Mouse (Mus musculus): ENCODE measurements at regions not wholly inside any gene's neighbourhood (a gene's known extent, or its start where the extent isn't known, plus 50 kb on each side); places are given as distances from the start of the nearest gene placed in this dataset.
"Not testable (repeated sequence)": the region's sequence is repeated elsewhere in the genome, so short reads cannot be mapped to it uniquely, and the experiment has no call there.

DNA sequence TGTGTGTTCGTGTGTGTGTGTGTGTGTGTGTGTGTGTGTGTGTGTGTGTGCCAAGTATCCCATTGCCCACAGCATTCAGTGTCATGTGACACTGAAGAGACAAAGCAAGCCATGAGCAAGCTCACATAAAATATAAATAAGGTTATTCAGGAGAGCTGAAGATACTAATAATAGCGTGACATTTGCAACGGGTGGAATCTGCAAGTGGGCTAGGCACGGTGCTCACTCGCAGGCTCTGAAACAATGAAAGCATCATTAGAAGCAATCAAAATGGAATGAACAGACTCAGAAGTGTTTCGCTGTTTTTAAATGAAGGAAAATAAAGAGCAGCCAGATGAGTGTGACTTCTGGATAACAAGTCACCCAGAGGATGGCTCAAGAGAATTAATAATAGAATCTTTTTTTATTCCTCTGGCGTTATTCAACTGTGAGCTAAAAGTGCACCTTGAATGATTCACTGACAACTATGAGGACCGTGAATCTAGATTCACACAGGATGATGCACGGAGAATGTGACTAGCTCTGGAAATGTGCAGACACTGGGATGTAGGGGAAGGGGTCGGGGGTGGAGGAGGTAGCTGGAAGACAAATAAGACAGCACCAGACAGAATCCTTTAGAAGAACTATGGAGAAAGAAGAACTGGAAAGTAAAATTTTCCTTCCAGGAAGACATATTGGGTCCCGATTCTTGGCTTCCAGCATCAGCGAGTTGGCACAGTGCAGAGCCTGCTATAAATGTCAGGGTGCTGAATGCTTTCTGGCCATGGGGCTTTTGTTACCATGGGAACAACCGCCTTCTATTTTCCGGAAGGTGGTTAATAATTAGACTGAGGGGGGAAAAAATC is 55.3 kb downstream of the Actbl2 start:
- peak; percentile 25 to 61 for DNase-seq (ENCODE audit: inconsistent age in 2 of 2, low spot score in 1 of 2)

DNA sequence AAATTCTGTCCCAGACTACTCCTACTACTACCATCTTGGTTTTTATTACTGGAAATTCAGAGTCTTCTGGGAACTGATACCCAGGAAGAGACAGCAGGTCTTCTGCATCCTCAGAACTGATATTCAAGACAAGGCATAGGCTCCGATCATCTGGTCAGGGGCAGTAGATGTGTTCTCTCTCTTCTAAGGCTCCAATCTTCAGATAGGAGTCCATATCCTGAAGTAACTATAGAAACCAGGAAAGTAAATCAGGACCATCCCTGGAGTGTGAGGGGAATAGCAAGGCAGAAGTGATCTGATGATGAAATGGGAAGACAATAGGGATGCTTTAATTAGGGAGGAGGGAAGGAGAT is 55.9 kb downstream of the Actbl2 start:
- DNase-seq (ENCODE audit: inconsistent age in 2 of 2, low spot score in 1 of 2): no peak

DNA sequence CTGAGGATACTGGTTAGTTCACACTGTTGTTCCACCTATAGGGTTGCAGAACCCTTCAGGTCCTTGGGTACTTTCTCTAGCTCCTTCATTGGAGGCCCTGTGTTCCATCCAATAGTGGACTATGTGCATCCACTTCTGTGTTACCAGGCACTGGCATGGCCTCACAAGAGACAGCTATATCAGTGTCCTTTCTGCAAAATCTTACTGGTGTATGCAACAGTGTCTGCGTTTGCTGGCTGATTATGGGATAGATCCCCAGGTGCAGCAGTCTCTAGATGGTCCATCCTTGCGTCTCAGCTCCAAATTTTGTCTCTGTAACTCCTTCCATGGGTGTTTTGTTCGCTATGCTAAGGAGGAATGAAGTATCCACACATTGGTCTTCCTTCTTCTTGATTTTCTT is 58.7 kb downstream of the Actbl2 start:
- not testable (repeated sequence) for DNase-seq (ENCODE audit: inconsistent age in 2 of 2, low spot score in 1 of 2)

DNA sequence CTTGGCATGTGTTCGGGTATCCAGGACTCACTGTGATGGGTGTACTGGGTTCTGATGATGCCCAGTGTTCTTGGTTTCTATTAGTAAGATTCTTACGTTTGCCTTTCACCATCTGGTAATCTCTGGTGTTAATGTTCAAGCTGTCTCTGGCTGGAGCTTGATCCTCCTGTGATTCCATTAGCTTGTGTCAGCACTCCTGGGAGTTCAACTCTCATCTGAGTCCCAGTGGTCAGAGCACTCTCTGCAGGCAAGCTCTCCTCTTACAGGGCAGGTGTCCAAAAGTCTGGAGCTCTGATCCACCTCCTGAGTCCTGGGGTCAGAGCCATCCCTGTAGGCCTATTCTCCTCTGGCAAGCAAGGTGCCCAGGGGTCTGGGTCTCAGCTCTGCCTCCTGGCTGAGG is 63.1 kb downstream of the Actbl2 start:
- DNase-seq (ENCODE audit: inconsistent age in 2 of 2, low spot score in 1 of 2): not testable (repeated sequence)

DNA sequence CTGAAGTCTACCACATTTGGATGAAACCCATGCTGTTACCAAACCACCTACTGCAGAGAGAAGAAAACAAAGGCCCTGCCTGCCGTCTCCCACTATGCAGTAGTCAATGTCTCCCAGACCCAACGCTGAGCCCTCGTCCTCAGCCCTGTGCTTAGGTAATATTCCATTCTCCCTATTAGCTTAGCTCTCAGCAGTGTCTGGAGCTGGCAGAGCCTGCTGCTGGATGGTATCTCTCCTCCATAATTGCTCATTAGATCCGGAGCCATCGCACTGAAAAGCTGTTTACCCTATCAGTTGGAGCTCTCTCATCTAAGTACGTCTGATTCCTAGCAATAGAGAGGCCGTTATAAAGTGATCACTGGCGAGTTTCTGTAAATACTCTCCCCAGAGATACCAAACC is 68.4 kb downstream of the Actbl2 start:
- DNase-seq (ENCODE audit: inconsistent age in 2 of 2, low spot score in 1 of 2): peak; percentile 27 to 47

DNA sequence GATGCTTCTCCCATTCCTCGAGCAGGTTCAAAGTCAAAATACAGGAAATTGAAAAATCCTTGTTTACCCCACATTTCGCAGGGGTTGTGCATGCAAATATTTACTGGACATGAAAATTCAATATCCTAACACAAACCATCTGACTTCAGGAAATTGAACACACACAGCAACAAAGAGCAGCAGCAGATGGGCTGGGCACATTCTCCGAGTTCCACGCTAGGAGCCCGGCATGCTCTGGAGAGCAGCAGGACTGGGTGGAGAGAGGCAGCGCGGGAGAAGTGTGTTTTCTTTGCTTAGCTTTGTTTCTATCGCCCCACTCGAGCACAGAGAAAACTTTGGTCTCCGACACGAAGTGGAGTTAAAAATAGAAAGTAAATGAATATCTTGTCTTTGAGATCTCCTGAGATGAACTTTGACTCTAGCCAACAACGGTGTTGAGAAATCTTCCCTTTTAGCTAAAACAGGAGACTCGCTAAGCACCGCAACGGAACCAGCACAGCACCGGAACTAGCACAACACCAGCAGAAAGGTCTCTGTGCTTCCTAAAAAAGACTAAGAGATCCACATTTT is 71.4 kb downstream of the Actbl2 start:
- no peak for DNase-seq (ENCODE audit: inconsistent age in 2 of 2, low spot score in 1 of 2)

DNA sequence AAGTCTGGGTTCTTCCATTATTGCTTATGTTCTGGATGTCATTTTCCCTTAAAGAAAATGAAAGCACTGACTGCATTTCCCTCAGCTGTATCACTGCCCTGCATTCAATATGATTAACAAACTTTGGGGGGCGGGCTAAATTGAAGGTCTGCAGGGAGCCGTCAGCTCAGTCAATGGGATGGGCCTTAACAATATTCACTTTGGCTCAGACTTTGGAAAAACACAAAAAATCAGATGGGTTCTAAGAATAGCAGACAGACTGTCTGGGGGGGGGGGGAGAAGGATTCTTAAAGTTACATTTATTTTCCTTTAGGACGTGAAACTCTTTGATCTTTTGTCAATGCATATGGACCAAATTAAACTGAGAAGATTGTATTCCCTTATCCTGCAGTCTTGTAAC is 78.2 kb downstream of the Actbl2 start:
- DNase-seq (ENCODE audit: inconsistent age in 2 of 2, low spot score in 1 of 2): no peak

DNA sequence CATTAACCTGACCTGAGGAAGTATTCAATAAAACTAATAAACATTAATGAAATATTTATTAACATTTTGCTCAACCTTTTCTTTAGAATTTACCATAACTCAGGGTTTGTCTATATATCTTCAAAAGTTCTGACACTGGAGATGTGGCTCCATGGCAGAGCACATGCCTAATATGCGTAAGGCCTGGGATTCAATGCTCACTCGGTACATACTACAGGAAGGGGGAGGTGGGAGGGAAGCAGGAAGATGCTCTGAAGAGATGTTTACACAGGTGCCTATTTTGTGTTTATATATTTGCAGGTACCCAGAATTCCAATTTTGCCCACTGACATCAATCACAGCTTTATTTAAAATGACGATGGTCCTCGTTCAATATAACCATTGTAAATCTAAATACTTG is 79.0 kb downstream of the Actbl2 start:
- DNase-seq (ENCODE audit: inconsistent age in 2 of 2, low spot score in 1 of 2): no peak

DNA sequence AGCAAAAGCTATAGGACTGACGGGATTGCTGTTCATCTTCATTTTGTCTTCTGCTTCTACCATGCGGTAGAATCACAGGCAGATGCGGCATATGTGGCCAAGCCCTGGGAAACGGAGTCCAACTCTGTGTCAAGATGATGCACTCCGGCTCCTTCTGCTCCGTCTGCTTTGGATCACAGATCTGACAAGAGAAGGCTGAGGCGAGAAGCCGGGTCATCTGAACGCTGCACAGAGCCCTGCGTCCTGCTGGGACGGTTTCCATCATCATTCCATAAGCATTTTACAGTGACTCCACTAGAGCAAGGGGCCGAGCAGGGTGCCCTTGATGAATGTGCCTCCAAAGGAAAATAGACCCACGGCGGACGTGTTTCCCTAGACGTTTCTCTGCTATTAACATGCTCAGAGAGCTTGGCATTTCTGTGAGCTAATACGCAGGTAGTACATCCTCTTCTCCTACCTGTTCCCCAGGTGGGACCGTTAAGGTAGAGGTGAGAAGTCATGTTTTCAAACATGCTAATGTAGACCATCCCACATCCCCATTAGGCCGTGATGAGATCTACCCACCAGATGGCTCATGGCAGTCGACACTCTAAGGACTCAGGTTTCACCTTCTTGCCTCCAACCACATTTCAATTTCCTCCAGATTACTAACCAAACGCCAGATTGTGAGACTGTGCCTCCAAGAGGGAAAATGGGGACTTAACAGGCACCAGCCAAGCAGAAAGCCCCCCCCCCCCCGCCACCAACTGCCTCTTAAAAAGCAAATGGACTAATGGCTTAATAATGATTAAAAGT is 79.6 kb downstream of the Actbl2 start:
- no peak for DNase-seq (ENCODE audit: inconsistent age in 2 of 2, low spot score in 1 of 2)

DNA sequence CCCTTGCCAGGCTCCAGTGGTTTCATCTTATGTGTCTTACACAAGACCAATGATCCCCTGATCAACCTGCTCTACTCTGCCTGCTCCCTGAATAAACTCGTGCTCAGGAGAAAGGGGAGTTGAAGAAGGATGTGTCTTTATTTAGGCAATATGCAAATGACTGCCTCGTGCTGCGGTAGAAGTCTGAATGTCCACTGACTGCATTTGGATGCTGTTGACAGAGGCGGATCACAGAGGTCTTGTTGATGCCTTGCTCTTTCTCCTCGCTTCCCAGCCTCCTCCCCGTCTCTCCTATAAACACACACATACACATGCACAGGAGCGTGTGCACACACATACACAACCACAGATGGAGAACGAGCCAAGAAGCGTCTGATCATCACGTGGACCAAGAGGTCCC is 90.2 kb downstream of the Actbl2 start:
- no peak for DNase-seq (ENCODE audit: inconsistent age in 2 of 2, low spot score in 1 of 2)

DNA sequence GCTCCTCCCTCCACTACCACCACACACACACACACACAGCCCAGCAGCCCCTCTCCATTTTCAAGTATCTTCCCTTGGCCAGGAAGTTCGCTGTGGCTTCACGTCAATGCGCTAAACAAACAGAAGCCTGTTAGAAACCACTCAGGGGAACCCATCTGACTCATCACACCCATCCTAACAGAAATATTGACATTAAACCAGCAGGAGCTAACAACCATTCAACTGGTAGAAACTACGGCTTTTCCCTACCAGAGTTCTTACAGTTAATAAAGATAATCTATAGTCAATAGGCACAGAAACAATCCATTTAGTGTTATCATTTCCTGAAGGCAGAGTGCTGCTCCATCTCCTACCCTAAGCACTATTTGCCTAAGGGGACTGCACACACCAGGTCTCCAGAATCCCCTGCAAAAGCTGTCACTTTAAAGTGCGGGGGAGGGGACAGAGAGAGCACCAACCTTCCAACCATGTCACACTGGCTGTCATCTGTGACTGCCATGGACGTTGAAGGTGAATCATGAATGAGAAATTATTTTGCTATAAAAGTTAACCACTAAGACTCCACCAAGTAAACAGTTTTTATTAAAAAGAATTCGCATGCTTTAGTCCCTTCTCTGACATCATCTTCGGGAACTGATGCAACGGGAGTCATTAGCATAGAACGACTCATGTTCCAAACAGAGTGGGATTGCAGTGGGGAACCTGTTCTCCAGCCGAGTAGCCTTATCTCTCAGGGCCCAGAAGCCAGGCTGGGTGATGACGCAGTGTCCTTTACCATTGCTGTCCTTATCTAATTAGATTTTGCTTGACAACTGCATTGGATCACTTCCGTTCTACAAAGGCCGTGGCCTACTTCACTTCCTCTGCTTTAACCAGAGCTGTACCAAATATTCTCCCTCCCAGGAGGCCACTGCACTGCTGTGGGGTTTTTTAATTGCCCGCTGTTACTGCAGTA is 91.0 kb downstream of the Actbl2 start:
- peak; percentile 28 to 55 for DNase-seq (ENCODE audit: inconsistent age in 2 of 2, low spot score in 1 of 2)

DNA sequence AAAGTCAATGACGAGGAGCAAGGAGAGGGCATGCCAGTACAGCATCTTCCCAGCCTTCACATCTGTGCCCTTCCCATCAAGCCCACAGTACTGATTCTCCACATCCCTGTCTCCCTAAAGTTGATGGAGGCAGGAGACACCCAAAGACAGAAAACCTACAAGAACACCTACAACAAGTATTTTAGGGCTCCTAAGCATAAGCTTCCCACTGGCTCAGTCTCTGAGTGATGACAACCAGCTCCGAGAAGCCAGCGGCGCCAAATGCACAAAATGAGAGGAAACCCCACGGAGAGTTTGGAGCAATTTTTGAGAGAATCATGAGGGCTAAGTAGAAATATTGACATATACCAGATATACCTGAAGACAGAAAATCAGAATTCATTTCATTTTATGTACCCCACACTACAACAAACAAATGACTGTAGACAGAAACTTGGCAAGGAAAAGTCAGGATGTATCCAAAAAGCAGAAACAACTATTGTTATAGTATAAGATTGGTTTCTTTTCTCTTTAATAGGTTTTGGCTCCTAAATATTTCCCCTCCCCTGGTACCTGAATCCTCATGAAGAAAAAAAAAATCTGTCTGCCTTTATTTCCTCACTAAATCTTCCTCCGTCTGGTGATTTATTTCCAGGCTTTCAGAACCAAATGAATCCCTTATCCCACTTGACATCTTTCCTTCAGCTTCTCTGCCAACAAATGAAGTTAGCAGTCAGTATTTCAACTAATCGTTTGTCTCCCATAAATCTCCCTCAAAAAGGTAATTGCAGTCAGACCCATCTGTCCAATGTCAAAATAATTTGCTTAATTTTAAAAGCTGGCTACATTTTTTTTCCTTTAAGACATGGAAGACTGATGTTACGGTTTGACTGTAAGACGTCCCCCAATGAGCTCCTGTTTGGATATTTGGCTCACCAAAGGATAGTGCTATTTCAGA is 102.0 kb downstream of the Actbl2 start:
- no peak for DNase-seq (ENCODE audit: inconsistent age in 2 of 2, low spot score in 1 of 2)

DNA sequence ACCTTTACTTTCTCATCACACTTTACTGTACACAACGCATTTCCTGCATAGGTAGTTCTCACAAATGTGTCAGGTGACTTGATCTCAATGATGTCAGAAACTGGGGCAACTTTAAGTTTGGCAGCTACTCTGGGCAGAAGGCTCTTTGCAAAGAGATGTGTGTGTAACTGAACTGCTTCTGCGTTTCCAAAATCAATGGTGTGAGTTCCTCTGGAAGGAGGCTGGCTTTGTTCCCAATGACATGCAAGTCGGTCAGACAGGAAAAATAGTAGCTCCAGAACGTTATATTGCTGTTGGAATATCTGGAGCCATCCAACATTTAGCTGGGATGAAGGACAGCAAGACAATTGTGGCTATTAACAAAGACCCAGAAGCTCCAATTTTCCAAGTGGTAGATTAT is 106.6 kb downstream of the Actbl2 start:
- no peak for DNase-seq (ENCODE audit: inconsistent age in 2 of 2, low spot score in 1 of 2)

DNA sequence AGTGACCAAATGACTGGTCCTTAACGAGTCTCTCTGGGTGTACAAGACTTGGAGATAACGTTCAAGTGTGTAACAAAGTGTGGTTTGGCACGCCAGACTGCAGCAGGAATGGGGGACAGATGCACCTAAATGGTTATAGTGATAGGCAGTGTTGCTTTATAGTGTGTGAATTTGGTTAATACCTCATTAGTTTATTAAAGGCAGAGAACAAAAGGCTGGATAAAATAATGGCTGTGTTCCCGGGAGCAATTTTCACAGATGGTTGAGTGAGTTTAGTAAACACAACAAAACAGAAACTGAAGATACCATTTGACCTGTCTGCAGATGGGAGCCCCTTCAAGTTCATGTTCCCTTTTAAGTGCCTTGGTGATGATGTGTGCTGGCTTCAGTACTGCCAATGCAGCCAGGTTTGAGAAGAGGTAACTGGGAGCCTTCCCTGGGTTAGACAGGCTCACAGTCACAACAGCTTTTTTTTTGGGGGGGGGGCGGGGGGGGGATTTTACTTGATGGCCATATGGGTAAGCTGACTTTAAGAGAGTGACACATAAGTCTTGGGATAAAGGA is 108.4 kb downstream of the Actbl2 start:
- no peak for DNase-seq (ENCODE audit: inconsistent age in 2 of 2, low spot score in 1 of 2)

DNA sequence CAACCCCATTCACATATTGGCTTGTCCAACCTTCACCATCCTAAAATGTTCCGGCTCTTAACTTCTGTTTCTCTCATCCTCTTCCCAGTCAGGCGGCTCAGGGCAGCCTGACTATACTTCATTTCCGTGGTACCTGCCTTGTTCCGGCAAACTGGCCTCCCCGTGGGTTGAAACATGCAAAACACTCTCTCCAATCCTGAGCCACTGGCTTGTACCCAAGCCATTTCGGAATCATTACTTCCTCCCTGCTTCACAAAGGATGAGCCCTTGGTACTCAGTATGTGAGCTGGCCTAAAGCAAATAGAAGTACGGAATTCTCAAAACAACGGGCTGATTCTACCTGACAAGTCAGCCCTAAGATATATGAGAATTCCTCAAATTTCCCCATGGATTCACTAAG is 112.1 kb downstream of the Actbl2 start:
- no peak for DNase-seq (ENCODE audit: inconsistent age in 2 of 2, low spot score in 1 of 2)

DNA sequence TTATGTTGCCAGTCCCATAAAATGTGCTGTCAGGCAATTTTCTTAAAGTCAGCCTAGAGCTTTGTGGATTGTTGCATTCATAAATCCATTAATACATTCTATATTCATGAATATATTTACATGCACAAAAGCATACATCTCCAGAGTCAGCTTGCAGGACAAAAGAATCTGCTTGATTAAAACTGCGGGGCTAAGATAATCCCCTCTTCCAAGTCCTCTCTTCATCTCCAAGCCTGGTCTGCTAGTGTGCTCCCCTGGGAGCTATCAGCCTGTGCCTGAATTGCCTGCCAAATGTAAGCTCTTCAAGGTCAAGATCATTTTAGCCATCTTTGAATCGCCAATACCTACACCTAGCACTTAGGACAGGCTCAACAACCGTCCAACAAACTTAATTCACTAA is 112.8 kb downstream of the Actbl2 start:
- no peak for DNase-seq (ENCODE audit: inconsistent age in 2 of 2, low spot score in 1 of 2)

DNA sequence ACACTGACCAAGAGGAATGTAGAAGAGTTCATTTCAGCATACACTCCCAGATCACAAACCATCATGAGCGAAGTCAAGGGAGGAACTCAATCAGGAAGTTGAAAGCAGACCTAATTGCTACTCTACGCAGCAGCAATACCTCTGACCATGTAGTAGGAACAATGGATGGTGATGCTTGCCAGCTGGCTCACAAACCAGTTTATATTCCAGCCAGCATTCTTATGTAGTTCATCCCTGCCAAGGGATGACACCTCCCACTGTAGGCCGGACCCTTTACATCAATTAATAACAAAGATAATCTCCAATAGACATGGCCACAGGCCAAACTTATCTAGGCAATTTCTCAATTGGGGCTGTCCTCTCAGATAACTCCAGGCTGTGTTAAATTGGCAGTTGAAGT is 115.1 kb downstream of the Actbl2 start:
- no peak for DNase-seq (ENCODE audit: inconsistent age in 2 of 2, low spot score in 1 of 2)

DNA sequence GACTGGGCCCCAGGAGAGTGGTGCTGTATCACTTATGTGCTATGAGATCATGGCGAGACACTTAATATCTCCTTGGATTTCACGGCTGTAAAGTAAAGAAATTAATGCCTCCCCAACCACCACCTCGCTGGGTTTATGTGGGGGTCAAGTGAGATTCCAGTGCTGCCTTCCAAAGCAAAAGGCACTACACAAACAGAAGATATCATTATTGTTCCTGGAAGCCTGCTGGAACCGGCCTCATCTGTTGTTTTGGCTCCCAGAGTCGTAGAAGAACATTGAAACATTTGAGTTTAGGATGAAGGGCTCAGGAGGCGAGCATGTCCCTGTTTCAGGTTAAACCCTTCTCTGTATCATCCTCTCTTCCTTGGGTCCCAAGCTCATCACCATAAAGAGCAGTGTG is 116.6 kb downstream of the Gpbp1 start:
- DNase-seq (ENCODE audit: inconsistent age in 2 of 2, low spot score in 1 of 2): no peak

DNA sequence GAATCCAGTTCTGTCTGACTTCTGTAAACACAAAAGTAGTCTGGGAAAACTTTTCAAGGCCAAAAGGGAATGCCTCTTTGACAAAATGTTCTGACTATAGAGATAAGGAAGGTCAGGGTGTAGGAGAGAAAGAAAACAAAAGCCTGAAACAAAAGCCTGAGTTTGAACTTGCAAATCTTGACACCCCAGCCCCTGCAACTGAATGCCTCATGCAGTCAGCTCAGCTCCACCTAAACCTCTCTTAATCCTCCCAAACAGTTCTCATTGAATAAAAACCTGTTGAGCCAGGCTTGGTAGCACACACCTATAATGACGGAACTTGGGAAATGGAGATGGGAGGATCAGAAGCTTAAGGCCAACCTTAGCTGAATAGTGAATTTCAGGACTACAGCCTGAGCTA is 116.1 kb downstream of the Gpbp1 start:
- DNase-seq (ENCODE audit: inconsistent age in 2 of 2, low spot score in 1 of 2): no peak

All from adrenal gland, adult (tissue).